Mouse (Mus musculus): ENCODE measurements around the gene Akap13.

DNA sequence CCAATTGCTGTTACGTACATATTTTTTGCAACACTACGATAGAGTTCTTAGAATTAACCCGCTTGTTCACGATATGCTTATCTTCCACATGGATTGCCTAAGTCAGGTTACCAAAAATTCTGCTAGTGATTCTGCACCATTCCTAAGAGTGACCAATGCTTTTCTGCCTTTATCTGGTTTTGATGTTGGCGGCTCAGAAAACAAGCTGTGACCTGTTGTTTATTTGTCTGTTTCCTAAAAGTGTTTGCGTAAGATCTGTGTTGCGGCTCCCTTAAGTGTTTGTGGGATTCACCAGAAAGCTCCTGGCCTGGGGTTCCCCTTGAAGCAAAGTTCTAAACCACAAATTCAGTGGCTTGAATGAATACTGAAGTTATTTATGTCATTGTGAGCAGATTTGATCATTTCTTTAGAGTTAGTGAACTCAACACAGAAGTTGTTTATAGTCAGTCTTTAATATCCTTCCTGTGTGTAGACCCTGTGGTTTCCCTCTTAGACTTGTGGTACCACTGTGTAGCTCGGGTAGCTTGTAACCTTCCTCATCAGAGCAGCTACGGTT, 201.0 kb downstream of the Akap13 start:
- TF ChIP-seq CTCF (IDR thresholded peaks at IDR 0.05; ENCODE audit: borderline replicate concordance, insufficient read depth, low read length) (no peak), POLR2A (IDR thresholded peaks at IDR 0.05; ENCODE audit: low read depth, low read length) (no peak)
